Mouse (Mus musculus) embryo, embryonic 10.5 days (tissue): ENCODE measurements around the gene Ankib1.

ENCODE experiments used
- DNase-seq: peaks from one replicate; pipeline ENCODE4 v3.0.0-alpha.2; 2015; ENCODE audit warnings: low spot score

Gene Ankib1

DNA sequence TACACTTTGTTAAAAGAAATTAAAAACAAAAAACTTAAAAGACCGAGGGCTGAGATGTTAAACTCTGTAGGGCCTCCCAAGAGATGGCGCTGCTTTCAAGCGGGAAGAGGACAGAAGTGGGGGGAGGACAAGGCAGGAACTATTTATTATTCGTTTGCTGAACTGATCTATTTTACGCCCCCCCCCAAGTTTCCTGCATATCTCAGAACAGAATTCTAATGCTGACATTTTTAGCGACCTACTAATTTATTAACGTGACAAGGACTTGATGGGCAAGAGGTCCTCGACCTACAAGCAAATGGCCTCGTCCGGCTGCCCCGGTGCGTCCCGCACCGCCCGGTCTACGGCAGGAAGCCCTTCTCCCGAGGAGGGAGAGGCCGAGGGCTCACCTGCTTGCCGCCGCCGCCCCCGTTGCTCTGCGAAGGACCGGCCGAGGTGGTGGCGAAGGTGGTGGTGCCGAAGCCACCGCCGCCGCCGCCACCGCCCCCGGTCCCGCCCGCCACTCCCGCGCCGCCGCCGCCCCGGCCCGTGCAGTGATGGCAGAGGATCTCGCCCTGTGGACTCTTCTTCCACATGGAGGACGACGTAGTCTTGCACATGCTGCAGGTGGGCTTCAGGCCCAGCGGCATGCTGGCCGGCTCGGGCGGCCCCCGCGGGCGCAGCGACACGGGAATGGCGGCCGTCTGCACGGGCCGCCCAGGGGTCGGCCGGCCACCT, 155.6 kb downstream of the Ankib1 start:
- peak; percentile 80 for DNase-seq

- DNase-seq: no peak
Observed at GRCm38 (mm10) chr5:3646539-3646938, 156.2 kb downstream of the Ankib1 start.

- DNase-seq: no peak
Observed at GRCm38 (mm10) chr5:3645326-3645725, 157.4 kb downstream of the Ankib1 start.

GRCm38 (mm10) chr5:3644621-3645020, 158.1 kb downstream of the Ankib1 start:
- DNase-seq: no peak
